8 mouse cellular contexts compared by ENCODE assay signal in the genomic region with DNA sequence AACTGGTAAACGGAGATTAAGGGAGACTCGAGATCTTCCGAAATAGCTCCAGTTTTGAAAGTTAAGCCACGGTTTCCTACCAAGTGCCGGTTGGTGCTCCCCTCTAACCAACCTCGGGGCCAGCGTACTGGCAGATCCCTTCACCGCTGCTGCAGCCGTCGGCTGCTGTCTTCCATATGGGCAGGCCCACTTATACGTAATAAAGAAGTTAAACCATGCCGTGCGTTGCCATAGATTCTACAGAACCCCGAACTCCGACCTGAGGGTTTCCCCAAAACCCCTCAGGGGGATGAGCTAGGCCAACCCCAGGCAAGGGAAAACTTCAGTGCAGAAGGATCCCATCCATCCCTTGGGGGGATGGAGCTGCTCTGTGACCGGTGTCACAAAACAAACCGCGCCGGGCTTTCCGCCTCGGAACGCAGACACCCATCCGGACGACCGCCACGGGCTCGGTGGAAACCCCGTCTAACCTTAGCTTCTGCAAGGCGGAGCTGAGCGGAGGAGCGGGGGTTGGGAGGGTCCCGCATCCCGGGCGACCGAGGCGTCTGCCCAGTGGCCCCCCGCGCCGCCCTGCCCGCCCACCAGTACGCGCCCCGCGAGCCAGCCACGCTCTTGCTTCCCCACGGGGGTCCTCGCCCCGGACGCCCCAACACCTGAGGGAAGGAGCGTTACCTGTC. TPM values are rescaled to one million over a fixed set of nuclear protein-coding genes. Genes with fewer than 3 reads are reported as not detected.
DNase-seq lines count a peak whose midpoint lies in the region; ATAC-seq and TF ChIP-seq lines count a peak whose summit lies in the region.

No protein-coding gene starts in this region.

- no peaks in the 10 kb centered on the region for H3K36me3 ChIP-seq in intestine, embryonic 15.5 days
- peaks cover 2% of the 10 kb centered on the region; the same call in 1 of the 2 replicates for H3K36me3 ChIP-seq in liver, embryonic 12.5 days
- no peaks in the 10 kb centered on the region for H3K36me3 ChIP-seq in myocyte (ENCODE audit: control insufficient read depth, insufficient read depth)

- TF ChIP-seq POLR2A in myocyte (IDR thresholded peaks at IDR 0.05; ENCODE audit: insufficient read length, low read depth): no peak

- H3K9ac ChIP-seq in intestine, embryonic 15.5 days: peak overlapping the region; percentile 75
- H3K9ac ChIP-seq in liver, embryonic 12.5 days: peak overlapping the region; percentile 90

- peak; percentile 58 for ATAC-seq in intestine, embryonic 15.5 days
- peak; percentile 16; the same call in 1 of the 2 replicates for ATAC-seq in liver, embryonic 12.5 days

- peak; percentile 20 for DNase-seq in urinary bladder, postnatal 14 days (ENCODE audit: low spot score)
- DNase-seq in urinary bladder, postnatal 10 days (ENCODE audit: low spot score): no peak
- DNase-seq in c-Kit-positive CD71-positive TER-119-positive erythroid progenitor cells, embryonic 14.5 days (ENCODE audit: low spot score): peak; percentile 62
- peak; percentile 51 for DNase-seq in gastrocnemius, postnatal 10 days
- peak; percentile 26 for DNase-seq in urinary bladder, postnatal 25 days (ENCODE audit: low spot score)

- peak overlapping the region; percentile 58 for H3K4me2 ChIP-seq in intestine, embryonic 15.5 days (replicated peaks)
- peak overlapping the region; percentile 92 for H3K4me2 ChIP-seq in liver, embryonic 12.5 days
- peak overlapping the region; percentile 95 for H3K4me2 ChIP-seq in myocyte (ENCODE audit: low read depth)

- WGBS in intestine, embryonic 15.5 days: under 1% methylated on average over 50 of the region's 50 CpGs
- WGBS in liver, embryonic 12.5 days (ENCODE audit: insufficient replicate concordance): under 1% methylated on average over 46 of the region's 50 CpGs

- no peaks in the 10 kb centered on the region for H3K9me3 ChIP-seq in intestine, embryonic 15.5 days
- 0 out of 2 replicates have a peak, but pooled peaks cover 4% of the 10 kb centered on the region for H3K9me3 ChIP-seq in liver, embryonic 12.5 days (replicated peaks)

- peak overlapping the region; percentile 94 for H3K27ac ChIP-seq in intestine, embryonic 15.5 days
- peak overlapping the region; percentile 93 for H3K27ac ChIP-seq in liver, embryonic 12.5 days

- H3K4me1 ChIP-seq in intestine, embryonic 15.5 days (replicated peaks): no peaks in the 10 kb centered on the region
- peaks cover 4% of the 10 kb centered on the region; the same call in 1 of the 2 replicates for H3K4me1 ChIP-seq in liver, embryonic 12.5 days

- peak overlapping the region; percentile 92 for H3K4me3 ChIP-seq in intestine, embryonic 15.5 days (replicated peaks)
- peak overlapping the region; percentile 94 for H3K4me3 ChIP-seq in liver, embryonic 12.5 days
- peak overlapping the region; percentile 96 for H3K4me3 ChIP-seq in myocyte

- H3K27me3 ChIP-seq in intestine, embryonic 15.5 days (replicated peaks): no peaks in the 10 kb centered on the region
- H3K27me3 ChIP-seq in liver, embryonic 12.5 days (replicated peaks): no peaks in the 10 kb centered on the region
- no peaks in the 10 kb centered on the region for H3K27me3 ChIP-seq in myocyte (ENCODE audit: control insufficient read depth, insufficient read depth, insufficient read length)

- peak overlapping the region; percentile 11 for H3ac ChIP-seq in myocyte (ENCODE audit: control insufficient read depth, insufficient read length)

- H3K79me2 ChIP-seq in myocyte (ENCODE audit: control insufficient read depth, insufficient read depth): peaks cover 49% of the 10 kb centered on the region

TF ChIP-seq in myocyte, 11 proteins besides CTCF, POLR2A, EP300 and RAD21:
- TF ChIP-seq REST (IDR thresholded peaks at IDR 0.05; ENCODE audit: insufficient read depth, insufficient read length) (no peak), E2F4 (IDR thresholded peaks at IDR 0.05; ENCODE audit: insufficient read depth) (no peak), POLR2AphosphoS2 (IDR thresholded peaks at IDR 0.05; ENCODE audit: insufficient read length, low read depth) (no peak), MYOD1 (IDR thresholded peaks at IDR 0.05; ENCODE audit: control insufficient read depth in 1 of 3, insufficient read length in 2 of 3, low read depth in 2 of 3) (no peak), TCF12 (IDR thresholded peaks at IDR 0.05; ENCODE audit: insufficient read depth, poor library complexity, severe bottlenecking) (no peak), USF1 (IDR thresholded peaks at IDR 0.05; ENCODE audit: low read depth) (no peak), SRF (IDR thresholded peaks at IDR 0.05; ENCODE audit: control insufficient read depth, insufficient read length, low read depth) (no peak), TCF3 (IDR thresholded peaks at IDR 0.05; ENCODE audit: insufficient read length, low read depth) (no peak), MYOG (IDR thresholded peaks at IDR 0.05; ENCODE audit: control insufficient read depth in 1 of 3, insufficient read depth in 1 of 3, insufficient read length in 2 of 3, low read depth in 2 of 3) (no peak), MAX (IDR thresholded peaks at IDR 0.05; ENCODE audit: low read depth) (no peak)

RNA-seq across cellular contexts. Expression of a gene that starts 0.7 kb away (rescaled TPM):
- 10 to 100 TPM; 12.2 to 17.3 TPM for total RNA-seq in gastrocnemius, postnatal 10 days (2021)
- polyA plus RNA-seq in intestine, embryonic 15.5 days (2015; fragmentation: Nextera tagmentation; extraction: Ambion mirVana): 8.6 and 12.7 TPM in 2 replicates
- polyA plus RNA-seq in liver, embryonic 12.5 days (2016; fragmentation: Nextera tagmentation; extraction: Ambion mirVana): 7.4 and 7.8 TPM in 2 replicates
- 2.5 TPM for polyA plus RNA-seq in myocyte (2012; fragmentation: generic; extraction: Trizol)

RNA-seq across cellular contexts. Expression of a gene that starts 23.6 kb away (rescaled TPM):
- total RNA-seq in gastrocnemius, postnatal 10 days (2021): 1 to 10 TPM; 6.9 to 7.3 TPM
- polyA plus RNA-seq in intestine, embryonic 15.5 days (2015; fragmentation: Nextera tagmentation; extraction: Ambion mirVana): 6.9 and 7.2 TPM in 2 replicates
- 3.3 and 3.6 TPM in 2 replicates for polyA plus RNA-seq in liver, embryonic 12.5 days (2016; fragmentation: Nextera tagmentation; extraction: Ambion mirVana)
- 0.97 TPM for polyA plus RNA-seq in myocyte (2012; fragmentation: generic; extraction: Trizol)
